Comparison of ENCODE assay signal across 32 mouse cellular contexts in genomic region chr6:124474621-124475020, GRCm38 (mm10). TPM values are rescaled to one million over a fixed set of nuclear protein-coding genes. Genes with fewer than 3 reads are reported as not detected.
A peak's percentile ranks its signal among the peaks of the same experiment; 100 is the strongest.
DNase-seq lines count a peak whose midpoint lies in the region; ATAC-seq and TF ChIP-seq lines count a peak whose summit lies in the region.
"Had no signal": no experiment of that assay in that cellular context is flagged by ENCODE, and none has a peak within 500 bp of the region (broad histone marks: within the 10 kb centered on the region; RNA-seq: fewer than 3 reads in every experiment).

No protein-coding gene starts in this region.

- H3K27ac ChIP-seq in liver, embryonic 11.5 days (ENCODE audit: low read depth, low read length): no peak overlapping the region
- H3K27ac ChIP-seq in ES-Bruce4 (ENCODE audit: insufficient read depth, low read length): peak overlapping the region; percentile 68
- no peak overlapping the region for H3K27ac ChIP-seq in forebrain, embryonic 14.5 days (ENCODE audit: low read depth, low read length)
- H3K27ac ChIP-seq: embryonic facial prominence, embryonic 13.5 days; forebrain, embryonic 12.5 days; hindbrain, embryonic 13.5 days; left cerebral cortex, adult 2 months; limb, embryonic 13.5 days; liver, embryonic 14.5 days; neural tube, embryonic 12.5 days; stomach, postnatal 0 days had no signal

- ATAC-seq in liver, embryonic 11.5 days (replicated peaks; ENCODE audit: low FRiP score): no peak
- no peak for ATAC-seq in forebrain, embryonic 14.5 days
- ATAC-seq: intestine, postnatal 0 days; Patski had no signal

- no peak for TF ChIP-seq CTCF in ES-Bruce4 (IDR thresholded peaks at IDR 0.05; ENCODE audit: low read depth, low read length)

- TF ChIP-seq POLR2A in ES-Bruce4 (IDR thresholded peaks at IDR 0.05; ENCODE audit: insufficient read depth, low read length): no peak

- H3K36me3 ChIP-seq in liver, embryonic 11.5 days (ENCODE audit: control insufficient read depth, insufficient read depth, low read length): no peaks in the 10 kb centered on the region
- peaks cover 6% of the 10 kb centered on the region; the same call in 1 of the 2 replicates for H3K36me3 ChIP-seq in ES-Bruce4 (ENCODE audit: control insufficient read depth, insufficient read depth, low read length, poor library complexity, severe bottlenecking)
- no peaks in the 10 kb centered on the region for H3K36me3 ChIP-seq in forebrain, embryonic 14.5 days (ENCODE audit: control insufficient read depth, insufficient read depth, low read length)
- H3K36me3 ChIP-seq: embryonic facial prominence, embryonic 13.5 days; forebrain, embryonic 12.5 days; heart, embryonic 12.5 days; hindbrain, embryonic 13.5 days; limb, embryonic 13.5 days; neural tube, embryonic 12.5 days had no signal

- H3K27me3 ChIP-seq in liver, embryonic 11.5 days (replicated peaks; ENCODE audit: control insufficient read depth, insufficient read depth, low read length): no peaks in the 10 kb centered on the region
- no peaks in the 10 kb centered on the region for H3K27me3 ChIP-seq in ES-Bruce4 (ENCODE audit: control insufficient read depth, insufficient read depth, low read length, poor library complexity, severe bottlenecking)
- no peaks in the 10 kb centered on the region for H3K27me3 ChIP-seq in forebrain, embryonic 14.5 days (replicated peaks; ENCODE audit: control insufficient read depth, insufficient read depth, low read length)
- H3K27me3 ChIP-seq: embryonic facial prominence, embryonic 13.5 days; forebrain, embryonic 12.5 days; hindbrain, embryonic 13.5 days; limb, embryonic 13.5 days; neural tube, embryonic 12.5 days; Patski had no signal

- no peak for TF ChIP-seq EP300 in ES-Bruce4 (IDR thresholded peaks at IDR 0.05; ENCODE audit: insufficient read depth, low read depth, low read length)

- H3K4me2 ChIP-seq in liver, embryonic 11.5 days: no peak overlapping the region
- no peak overlapping the region for H3K4me2 ChIP-seq in forebrain, embryonic 14.5 days (ENCODE audit: low read length)
- H3K4me2 ChIP-seq: embryonic facial prominence, embryonic 13.5 days; forebrain, embryonic 12.5 days; heart, embryonic 12.5 days; hindbrain, embryonic 13.5 days; limb, embryonic 13.5 days; lung, embryonic 14.5 days; neural tube, embryonic 12.5 days had no signal

- no peak overlapping the region for H3K4me3 ChIP-seq in liver, embryonic 11.5 days (ENCODE audit: low read depth, low read length)
- H3K4me3 ChIP-seq in ES-Bruce4 (ENCODE audit: low read depth, low read length): peak overlapping the region; percentile 98
- H3K4me3 ChIP-seq in forebrain, embryonic 14.5 days (ENCODE audit: low read depth, low read length): no peak overlapping the region
- H3K4me3 ChIP-seq: embryonic facial prominence, embryonic 13.5 days; forebrain, embryonic 12.5 days; heart, embryonic 12.5 days; hindbrain, embryonic 13.5 days; left cerebral cortex, adult 2 months; limb, embryonic 13.5 days; neural tube, embryonic 12.5 days had no signal

- DNase-seq in liver (peak; percentile 43), MN1 (ENCODE audit: low spot score) (peak; percentile 89)
- DNase-seq in liver, embryonic 11.5 days (ENCODE audit: low spot score): no peak
- DNase-seq in forebrain, embryonic 14.5 days (ENCODE audit: low spot score): no peak
- DNase-seq in heart, adult 8-10 months (ENCODE audit: low spot score): no peak
- DNase-seq in c-Kit-positive CD71-positive TER-119-positive erythroid progenitor cells, embryonic 14.5 days (ENCODE audit: low spot score): no peak
- DNase-seq: adrenal gland, postnatal 25 days; cerebellum, adult 18-20 months; cerebellum, postnatal 10 days; gastrocnemius, postnatal 36 days; heart, adult 18-20 months; heart, postnatal 4 days; kidney, postnatal 25 days; lung, embryonic 14.5 days; lung, postnatal 14 days; midbrain, embryonic 14.5 days; right cerebral cortex, adult 18-20 months; spleen, adult 18-20 months; thymus, adult 18-20 months; thymus, postnatal 25 days had no signal

- WGBS in liver, embryonic 11.5 days: 76% methylated on average over 11 of the region's 11 CpGs
- WGBS in forebrain, embryonic 14.5 days: 88% methylated on average over 11 of the region's 11 CpGs

- peaks cover 24% of the 10 kb centered on the region for H3K4me1 ChIP-seq in liver, embryonic 11.5 days (replicated peaks; ENCODE audit: control insufficient read depth, insufficient read depth, low read length)
- peaks cover 2% of the 10 kb centered on the region for H3K4me1 ChIP-seq in ES-Bruce4 (ENCODE audit: control insufficient read depth, insufficient read depth, low read length)
- no peaks in the 10 kb centered on the region for H3K4me1 ChIP-seq in forebrain, embryonic 14.5 days (ENCODE audit: control insufficient read depth, insufficient read depth, low read length)
- H3K4me1 ChIP-seq: forebrain, embryonic 12.5 days; hindbrain, embryonic 13.5 days; limb, embryonic 13.5 days; neural tube, embryonic 12.5 days had no signal

- no peak overlapping the region for H3K9ac ChIP-seq in liver, embryonic 11.5 days (ENCODE audit: low read depth, low read length)
- peak overlapping the region; percentile 92 for H3K9ac ChIP-seq in ES-Bruce4 (ENCODE audit: low read depth, poor library complexity, severe bottlenecking)
- no peak overlapping the region for H3K9ac ChIP-seq in forebrain, embryonic 14.5 days (ENCODE audit: low read length)
- H3K9ac ChIP-seq: embryonic facial prominence, embryonic 13.5 days; forebrain, embryonic 12.5 days; heart, embryonic 12.5 days; hindbrain, embryonic 13.5 days; limb, embryonic 13.5 days; liver, embryonic 14.5 days; lung, embryonic 14.5 days; neural tube, embryonic 12.5 days had no signal

- no peaks in the 10 kb centered on the region for H3K9me3 ChIP-seq in liver, embryonic 11.5 days (ENCODE audit: control insufficient read depth, low read length)
- no peaks in the 10 kb centered on the region for H3K9me3 ChIP-seq in ES-Bruce4 (replicated peaks; ENCODE audit: control insufficient read depth, insufficient read depth, low read length, poor library complexity, severe bottlenecking)
- H3K9me3 ChIP-seq in forebrain, embryonic 14.5 days (replicated peaks; ENCODE audit: control insufficient read depth, low read length): no peaks in the 10 kb centered on the region
- H3K9me3 ChIP-seq: embryonic facial prominence, embryonic 13.5 days; forebrain, embryonic 12.5 days; heart, embryonic 12.5 days; hindbrain, embryonic 13.5 days; limb, embryonic 13.5 days; neural tube, embryonic 12.5 days had no signal

RNA-seq across cellular contexts. Expression of gene Clstn3, which starts 10.0 kb away (rescaled TPM):
- 6.1 and 7.6 TPM in 2 replicates for polyA plus RNA-seq in liver, embryonic 11.5 days (2014; fragmentation: Nextera tagmentation; extraction: Ambion mirVana)
- 17.1 and 25.6 TPM in 2 replicates for polyA plus RNA-seq in ES-Bruce4 (2011; ENCODE audit: insufficient read depth, insufficient read length, low read depth, missing spikeins)
- polyA plus RNA-seq in forebrain, embryonic 14.5 days (2014; fragmentation: Nextera tagmentation; extraction: Ambion mirVana): 34.1 and 48.7 TPM in 2 replicates
- 1 to 10 TPM in 1 of 4 experiments, under 1 TPM in 3; 0.24 to 1.4 (median 0.56) TPM for total RNA-seq in heart, adult 8-10 months (2022)

RNA-seq across cellular contexts. Expression of gene C1rl, which starts 18.3 kb away (rescaled TPM):
- polyA plus RNA-seq in liver, embryonic 11.5 days (2014; fragmentation: Nextera tagmentation; extraction: Ambion mirVana): 4.1 and 4.4 TPM in 2 replicates
- 0.79 and 1.3 TPM in 2 replicates for polyA plus RNA-seq in ES-Bruce4 (2011; ENCODE audit: insufficient read depth, insufficient read length, low read depth, missing spikeins)
- polyA plus RNA-seq in forebrain, embryonic 14.5 days (2014; fragmentation: Nextera tagmentation; extraction: Ambion mirVana): 0.17 and 0.27 TPM in 2 replicates
- total RNA-seq in heart, adult 8-10 months (2022): 1 to 10 TPM; 1.1 to 2.1 (median 1.9) TPM

RNA-seq across cellular contexts. Expression of gene C1ra, which starts 37.6 kb away (rescaled TPM):
- polyA plus RNA-seq in liver, embryonic 11.5 days (2014; fragmentation: Nextera tagmentation; extraction: Ambion mirVana): 2.8 and 2.9 TPM in 2 replicates
- 0.27 TPM in 1 of 2 replicates, not detected in the other for polyA plus RNA-seq in ES-Bruce4 (2011; ENCODE audit: insufficient read depth, insufficient read length, low read depth, missing spikeins)
- 0.19 and 0.24 TPM in 2 replicates for polyA plus RNA-seq in forebrain, embryonic 14.5 days (2014; fragmentation: Nextera tagmentation; extraction: Ambion mirVana)
- total RNA-seq in heart, adult 8-10 months (2022): 10 to 100 TPM; 11.2 to 14.1 (median 13.0) TPM

RNA-seq across cellular contexts. Expression of gene Pex5, which starts 59.8 kb away (rescaled TPM):
- 39.6 and 41.2 TPM in 2 replicates for polyA plus RNA-seq in liver, embryonic 11.5 days (2014; fragmentation: Nextera tagmentation; extraction: Ambion mirVana)
- polyA plus RNA-seq in ES-Bruce4 (2011; ENCODE audit: insufficient read depth, insufficient read length, low read depth, missing spikeins): 31.0 and 31.4 TPM in 2 replicates
- 55.9 and 63.2 TPM in 2 replicates for polyA plus RNA-seq in forebrain, embryonic 14.5 days (2014; fragmentation: Nextera tagmentation; extraction: Ambion mirVana)
- 10 to 100 TPM; 21.3 to 25.4 (median 23.6) TPM for total RNA-seq in heart, adult 8-10 months (2022)

Comparison
In these comparisons a context has a peak if more than half of its experiments do, and no peak if none do; other contexts are left out.
1. DNase-seq: peak in liver (single experiment) and MN1 (single experiment); none in liver, embryonic 11.5 days (single experiment), forebrain, embryonic 14.5 days (single experiment), heart, adult 8-10 months (single experiment) and c-Kit-positive CD71-positive TER-119-positive erythroid progenitor cells, embryonic 14.5 days (single experiment).